In genomic region chr1:135909381-135909780, GRCm38 (mm10) we compare ENCODE assay signal across 12 mouse cellular contexts.
"Had no signal": no experiment of that assay in that cellular context is flagged by ENCODE, and none has a peak within 500 bp of the region (broad histone marks: within the 10 kb centered on the region; RNA-seq: fewer than 3 reads in every experiment).

No protein-coding gene starts in this region.

- ATAC-seq: intestine, embryonic 15.5 days had no signal

- H3K4me1 ChIP-seq: intestine, embryonic 15.5 days had no signal

- H3K36me3 ChIP-seq: intestine, embryonic 15.5 days; limb, embryonic 13.5 days; neural tube, embryonic 15.5 days had no signal

- DNase-seq: kidney, adult 18-20 months; kidney, postnatal 4 days; lung, adult 18-20 months; right cerebral cortex, adult 18-20 months; right cerebral cortex, postnatal 25 days; thymus, postnatal 14 days had no signal

- H3K4me2 ChIP-seq: intestine, embryonic 15.5 days; limb, embryonic 13.5 days; neural tube, embryonic 15.5 days had no signal

- H3K9me3 ChIP-seq: intestine, embryonic 15.5 days; limb, embryonic 13.5 days; neural tube, embryonic 15.5 days had no signal

- H3K27me3 ChIP-seq: neural tube, embryonic 15.5 days had no signal

- H3K27ac ChIP-seq: intestine, embryonic 15.5 days; layer of hippocampus, adult 2 months; limb, embryonic 13.5 days; liver, embryonic 14.5 days; neural tube, embryonic 15.5 days had no signal

- H3K4me3 ChIP-seq: intestine, embryonic 15.5 days; layer of hippocampus, adult 2 months; limb, embryonic 13.5 days; myocyte; neural tube, embryonic 15.5 days had no signal

- H3K9ac ChIP-seq: intestine, embryonic 15.5 days; limb, embryonic 13.5 days; liver, embryonic 14.5 days; neural tube, embryonic 15.5 days had no signal
